Mouse (Mus musculus) lung, adult 18-20 months (tissue): ENCODE data around the gene Rhno1.
"Not testable (repeated sequence)": the region's sequence is repeated elsewhere in the genome, so short reads cannot be mapped to it uniquely, and the experiment has no call there.

Experiments
- DNase-seq, 2 experiments: peaks; one replicate each; pipeline ENCODE4 v3.0.0; 2022; ENCODE audit warnings: mixed read lengths in 2 of 2

Gene Rhno1

DNA sequence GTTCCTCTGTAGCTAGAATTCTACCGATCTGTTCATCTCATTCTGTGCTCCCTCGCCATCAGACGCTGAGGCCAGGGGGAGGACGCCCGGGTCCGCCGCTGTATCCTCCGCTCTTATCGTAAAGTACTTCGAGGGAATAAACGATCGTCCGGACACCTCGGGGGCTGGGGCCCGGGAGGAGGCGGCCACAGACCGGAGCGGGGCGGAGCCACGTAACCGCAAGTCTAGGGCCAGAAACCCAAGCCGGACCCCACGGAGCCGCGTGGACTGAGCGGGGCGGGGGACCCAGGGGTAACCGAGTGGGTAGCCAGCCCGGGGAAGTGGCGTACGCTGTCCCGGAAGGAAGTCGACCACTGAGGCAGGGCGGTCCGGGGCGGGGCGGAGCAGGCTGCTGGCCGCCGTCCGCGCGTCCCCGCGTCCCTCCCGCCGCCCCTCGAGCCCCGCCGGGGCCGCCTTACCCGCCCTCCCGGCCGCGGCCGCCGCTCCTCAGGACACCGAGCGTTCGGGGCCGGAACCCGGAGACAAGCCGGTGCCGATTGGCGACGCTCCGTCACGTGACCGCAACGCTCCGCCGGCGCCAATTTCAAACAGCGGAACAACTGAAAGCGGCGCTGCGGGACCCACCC is at the start of gene Rhno1, which contains the start of gene Foxm1:
Gene Rhno1 (minus strand): TSS at position 531 of the 626 bp plus-strand sequence.
Gene Foxm1 (plus strand): TSS at position 587 of the 626 bp plus-strand sequence.
- peak; percentile 86 to 89 for DNase-seq

DNA sequence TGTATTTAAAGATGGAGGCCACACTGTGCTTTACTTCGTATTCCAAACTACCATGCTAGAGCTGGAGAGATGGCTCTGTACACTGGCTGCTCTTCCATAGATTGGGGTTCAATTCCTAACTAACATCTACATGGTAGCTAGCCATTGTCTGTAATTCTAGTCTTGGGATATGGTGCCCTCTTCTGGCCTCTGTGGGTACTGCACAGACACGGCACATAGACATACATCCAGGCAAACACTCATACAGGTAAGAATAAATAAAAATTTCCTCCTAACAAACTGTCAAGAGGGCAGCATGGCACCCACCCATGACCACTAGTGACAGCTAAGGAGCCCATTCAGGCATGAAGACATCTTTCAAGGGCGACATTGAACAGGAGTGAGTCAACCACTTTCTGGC is 48.4 kb upstream of the Rhno1 start:
- DNase-seq = peak; percentile 61 to 66

DNA sequence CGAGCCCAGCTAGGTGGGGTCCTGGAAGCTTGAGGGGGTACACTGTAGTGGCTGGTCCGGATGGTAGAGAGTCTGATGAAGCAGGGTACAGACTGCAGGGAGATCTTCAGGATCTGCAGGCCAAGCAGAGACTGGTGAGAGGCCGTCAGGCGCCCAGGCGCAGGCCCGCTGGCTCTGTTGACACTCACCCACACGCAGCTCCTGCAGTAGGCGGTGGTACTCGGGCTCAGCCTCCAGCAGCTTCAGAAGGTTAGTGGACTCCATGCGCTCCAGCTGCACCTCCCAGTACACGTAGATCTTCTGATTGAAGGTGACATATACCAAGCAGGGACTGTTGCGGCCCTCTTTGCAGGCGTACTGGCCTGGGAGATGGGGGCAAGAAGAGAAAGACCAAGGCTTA is 47.6 kb upstream of the Rhno1 start:
- no peak for DNase-seq

DNA sequence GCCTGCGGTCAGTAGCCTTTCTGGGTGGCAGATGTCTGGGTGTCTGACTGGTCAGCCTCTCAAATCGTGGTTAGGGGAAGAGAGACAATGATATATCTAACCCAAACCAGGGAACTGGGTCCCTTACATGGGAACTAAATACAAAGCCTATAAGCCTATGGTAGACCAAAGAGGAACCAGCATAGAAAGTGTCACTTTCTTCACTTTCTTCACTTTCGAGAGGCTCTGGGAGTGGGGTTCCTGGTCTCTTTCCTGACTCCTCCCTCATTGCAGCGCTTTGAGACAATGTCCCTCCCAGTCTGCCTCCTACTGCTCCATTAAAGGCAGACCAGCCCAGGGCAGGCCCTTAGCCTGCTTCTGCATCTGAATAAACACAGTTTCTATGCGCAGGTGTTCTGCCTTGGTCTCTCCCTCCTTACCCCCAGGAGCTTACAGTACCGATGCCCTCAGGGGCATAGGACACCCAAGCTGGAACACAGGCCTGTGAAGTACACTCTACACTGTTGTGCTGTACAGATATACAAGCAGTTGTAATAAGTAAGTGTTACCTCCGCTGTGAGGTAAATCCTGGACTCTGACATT is 45.9 kb upstream of the Rhno1 start:
- DNase-seq = no peak

DNA sequence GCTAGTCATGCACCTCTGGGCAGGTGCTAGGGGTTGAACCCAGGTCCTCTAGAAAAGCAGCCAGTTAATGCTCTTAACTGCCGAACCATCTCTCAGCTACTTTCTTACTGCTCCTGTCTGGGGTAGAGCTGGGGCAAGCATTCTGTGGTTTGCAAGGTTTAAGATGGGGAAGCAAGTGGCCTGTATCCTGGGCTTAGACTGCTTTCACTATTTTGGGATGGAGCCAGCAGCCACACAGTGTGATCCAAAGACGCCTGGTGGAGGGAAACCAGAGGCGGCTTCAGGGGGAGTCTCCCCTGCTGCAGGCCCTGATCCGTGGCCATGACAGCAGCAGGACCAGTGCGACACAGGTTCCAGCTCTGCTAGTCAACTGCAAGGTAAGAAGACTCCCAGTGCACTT is 42.0 kb upstream of the Rhno1 start:
- no peak for DNase-seq

DNA sequence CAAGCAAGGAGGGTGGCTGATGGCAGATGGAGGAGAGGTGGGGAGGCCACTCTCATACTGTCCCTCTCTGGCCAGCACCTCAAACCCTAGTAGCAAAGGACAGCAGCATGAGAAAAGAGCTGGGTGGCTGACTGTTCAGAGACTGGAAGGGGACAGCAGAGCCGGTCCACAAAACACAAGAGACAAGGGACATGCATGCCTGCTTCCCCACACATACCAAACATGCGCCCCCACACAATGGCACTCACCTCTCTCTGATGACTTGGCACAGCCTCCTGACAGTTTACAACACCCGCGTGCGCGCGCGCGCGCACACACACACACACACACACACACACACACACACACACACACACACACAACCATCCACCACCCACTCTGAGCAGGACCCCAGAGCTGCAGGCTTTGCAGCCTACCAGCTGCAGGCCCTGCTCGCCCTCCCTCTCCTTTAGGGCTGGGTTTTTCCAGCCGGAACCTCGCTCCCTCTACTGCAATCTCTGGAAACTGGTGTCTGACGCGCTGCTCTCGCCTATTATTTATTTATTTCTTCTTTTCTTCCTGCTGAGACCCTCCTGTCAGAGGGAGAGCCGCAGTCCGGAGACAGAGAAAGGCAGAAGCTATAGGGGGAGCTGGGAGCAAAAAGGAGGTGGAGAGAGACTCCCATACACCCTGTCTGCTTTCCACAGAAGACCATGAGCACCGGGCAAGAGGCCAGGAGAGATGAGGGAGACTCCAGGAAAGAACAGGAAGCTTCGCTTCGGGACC is 36.9 kb upstream of the Rhno1 start:
- DNase-seq = no peak

DNA sequence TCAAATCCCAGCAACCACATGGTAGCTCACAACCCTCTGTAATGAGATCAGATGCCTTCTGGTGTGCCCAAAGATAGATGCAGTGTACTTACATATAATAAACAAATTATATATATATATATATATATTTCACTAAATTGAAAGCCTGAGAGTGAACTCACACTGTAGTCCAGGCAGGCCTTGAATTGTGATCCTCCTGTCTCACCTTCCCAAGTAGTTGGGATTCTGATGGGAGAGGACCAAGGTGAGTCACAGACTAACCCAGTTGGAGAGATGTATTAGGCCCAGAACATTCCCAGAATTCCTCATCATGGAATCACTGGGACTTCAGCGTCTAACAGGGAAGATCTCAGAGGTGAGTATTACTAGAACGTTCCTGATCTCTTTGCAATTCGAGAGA is 36.3 kb upstream of the Rhno1 start, which contains the start of gene Nrip2:
Gene Nrip2 (plus strand): TSS at position 301 of the 400 bp plus-strand sequence.
- DNase-seq = no peak

DNA sequence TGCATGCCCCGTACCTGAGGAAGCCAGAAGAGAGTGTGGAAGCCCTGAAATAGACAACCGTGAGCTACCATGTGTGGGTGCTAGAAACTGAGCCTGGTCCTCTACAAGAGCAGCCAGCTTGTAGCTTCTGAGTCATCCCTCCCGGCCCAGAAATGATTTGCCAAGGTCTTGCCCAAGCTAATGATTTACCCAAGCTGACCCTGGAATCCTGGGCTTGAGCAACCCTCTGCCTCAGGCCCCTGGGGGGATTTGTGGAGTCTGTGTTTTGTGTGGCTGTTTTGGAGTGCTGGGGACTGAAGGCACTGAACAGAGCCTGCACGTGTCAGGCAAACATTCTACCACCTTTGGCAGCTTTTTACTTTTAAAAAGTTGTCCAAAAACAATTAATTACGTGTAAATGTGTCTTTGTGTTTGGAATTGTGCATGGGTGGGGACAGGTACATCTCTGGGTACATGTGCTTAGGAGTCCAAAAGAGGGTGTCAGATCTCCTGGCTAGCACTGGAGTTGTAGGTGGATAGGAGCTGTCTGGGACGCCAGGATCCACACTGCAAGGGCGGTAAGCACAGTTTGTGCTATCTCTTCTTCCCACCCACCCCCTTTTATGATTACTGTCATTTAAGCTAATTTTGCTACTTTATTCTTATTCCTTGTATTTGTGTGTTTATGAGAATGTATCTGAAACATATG is 35.0 kb upstream of the Rhno1 start:
- DNase-seq = no peak

DNA sequence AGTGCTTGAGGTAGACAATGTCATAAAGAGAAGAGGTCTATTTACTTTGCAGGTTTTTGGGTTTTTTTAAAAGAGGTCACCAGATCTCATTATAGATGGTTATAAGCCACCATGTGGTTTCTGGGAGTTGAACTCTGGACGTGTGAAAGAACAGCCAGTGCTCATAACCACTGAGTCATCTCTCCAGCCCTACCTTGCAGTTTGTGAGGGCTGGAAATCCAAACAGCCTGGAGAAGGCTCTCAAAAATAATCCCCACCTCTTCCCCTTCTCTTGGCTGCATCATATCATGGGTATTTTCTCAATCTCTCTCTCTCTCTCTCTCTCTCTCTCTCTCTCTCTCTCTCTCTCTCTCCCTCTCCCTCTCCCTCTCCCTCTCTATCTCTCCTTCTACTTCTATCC is 28.0 kb upstream of the Rhno1 start:
- no peak for DNase-seq

DNA sequence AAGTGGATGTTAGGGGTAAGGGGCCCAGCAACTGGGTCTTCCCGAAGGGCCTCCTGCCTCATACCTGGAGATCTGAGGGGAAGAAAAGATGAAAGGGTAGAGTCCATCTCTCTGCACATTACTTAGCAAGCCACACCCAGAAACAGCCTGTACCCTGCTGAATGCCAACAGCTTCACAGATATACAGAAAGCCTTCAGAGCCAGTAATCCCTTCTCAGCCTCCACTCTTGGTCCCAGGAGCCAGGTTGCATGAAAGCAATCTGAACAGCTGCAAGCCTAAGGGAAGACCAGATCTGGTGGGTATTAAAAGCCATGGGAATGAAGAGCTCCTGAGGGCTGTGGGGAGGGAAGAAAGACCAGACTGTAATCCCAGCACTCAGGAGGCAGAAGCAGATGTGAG is 26.5 kb upstream of the Rhno1 start:
- DNase-seq = no peak

DNA sequence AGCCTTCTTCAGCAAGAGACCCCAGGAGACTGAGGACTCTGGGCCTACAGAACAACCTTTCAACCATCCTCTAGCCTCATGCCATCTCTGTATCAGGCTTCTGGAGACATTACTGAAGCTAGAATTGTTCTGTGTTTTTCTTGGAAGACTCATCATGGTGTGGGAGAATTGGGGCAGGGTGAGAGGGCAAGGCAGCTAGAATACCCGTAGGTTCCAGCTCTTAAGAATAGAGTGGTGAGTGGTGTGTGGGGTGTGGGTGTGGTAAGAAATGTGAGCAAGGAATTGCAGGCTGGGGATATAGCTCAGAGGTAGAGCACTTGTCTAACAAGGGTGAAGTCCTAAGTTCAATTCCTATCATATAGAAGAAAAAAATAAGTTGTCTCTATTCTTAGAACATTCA is 22.3 kb upstream of the Rhno1 start:
- no peak for DNase-seq

DNA sequence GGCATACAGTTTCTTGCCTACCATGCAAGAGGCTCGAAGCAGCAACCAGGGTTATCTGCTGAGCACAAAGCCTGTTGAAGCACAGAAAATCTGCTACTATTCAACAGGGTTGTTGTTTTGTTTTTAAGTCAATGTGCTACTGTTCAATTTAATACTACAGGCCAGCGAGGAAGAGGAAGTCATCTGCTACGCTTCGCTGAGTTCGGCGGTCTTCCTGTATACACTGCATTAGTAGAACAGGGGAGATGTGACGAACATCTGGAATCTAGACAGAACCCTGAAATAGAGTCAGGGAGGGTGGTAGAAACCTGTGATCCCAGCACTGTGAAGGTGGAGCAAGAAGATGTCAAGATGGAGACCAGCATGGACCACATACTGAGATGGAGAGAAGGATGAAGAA is 21.0 kb upstream of the Rhno1 start:
- no peak for DNase-seq

DNA sequence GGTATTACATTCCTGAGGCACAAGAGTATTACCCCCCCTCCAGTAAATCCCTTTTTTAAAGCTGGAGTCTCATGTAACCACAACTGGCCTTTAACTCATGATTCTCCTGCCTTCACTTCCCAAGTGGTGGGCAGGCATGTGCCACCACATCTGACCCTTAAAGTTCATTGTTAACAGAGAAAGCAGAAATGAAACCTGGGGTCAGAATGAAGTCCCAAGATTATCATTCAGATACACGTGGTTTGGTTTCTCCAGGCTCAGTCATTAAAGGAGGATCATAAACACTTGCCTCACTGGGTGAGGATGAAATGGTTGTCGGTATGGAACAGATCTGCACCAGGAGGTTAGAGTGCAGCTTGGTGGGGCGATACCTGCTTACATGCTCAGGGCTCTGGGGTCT is 18.5 kb upstream of the Rhno1 start:
- no peak for DNase-seq

DNA sequence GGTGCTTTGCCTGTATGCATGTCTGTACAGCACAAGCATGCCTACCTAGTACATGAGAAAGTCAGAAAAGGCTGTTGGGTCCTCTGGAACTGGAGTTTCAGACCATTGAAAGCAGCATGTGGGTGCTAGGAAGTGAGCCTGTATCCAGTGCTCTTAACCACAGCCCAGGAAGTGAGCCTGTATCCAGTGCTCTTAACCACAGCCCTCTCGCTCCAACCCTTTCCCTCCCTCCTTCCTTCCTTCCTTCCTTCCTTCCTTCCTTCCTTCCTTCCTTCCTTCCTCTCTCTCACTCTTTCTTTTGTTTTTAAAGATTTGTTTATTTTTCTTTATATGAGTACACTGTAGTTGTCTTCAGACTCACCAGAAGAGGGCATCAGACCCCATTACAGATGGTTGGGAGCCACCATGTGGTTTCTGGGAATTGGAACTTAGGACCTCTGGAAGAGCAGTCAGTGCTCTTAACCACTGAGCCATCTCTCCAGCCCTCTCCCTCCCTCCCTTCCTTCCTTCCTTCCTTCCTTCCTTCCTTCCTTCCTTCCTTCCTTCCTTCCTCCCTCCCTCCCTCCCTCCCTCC is 18.0 kb upstream of the Rhno1 start:
- not testable (repeated sequence) for DNase-seq

DNA sequence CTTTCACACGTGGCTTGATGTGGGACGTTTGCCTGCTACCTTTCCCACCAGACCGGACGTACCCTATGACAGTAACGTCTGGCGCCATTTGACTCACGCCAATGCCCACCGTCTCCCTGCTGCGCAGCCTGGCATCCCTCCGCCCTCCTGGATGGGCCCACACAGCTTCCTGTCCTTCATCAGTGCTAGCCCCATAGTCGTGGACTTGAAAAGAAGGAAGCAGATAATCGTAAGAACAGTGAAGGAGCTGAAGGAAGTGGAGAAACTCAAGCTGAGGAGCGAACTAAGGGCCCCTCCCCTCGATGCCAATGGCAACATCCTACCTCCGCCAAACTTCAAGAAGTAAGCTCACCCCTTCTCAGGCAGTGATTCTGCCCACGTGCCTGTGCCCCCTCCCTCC is 16.9 kb upstream of the Rhno1 start:
- no peak for DNase-seq

DNA sequence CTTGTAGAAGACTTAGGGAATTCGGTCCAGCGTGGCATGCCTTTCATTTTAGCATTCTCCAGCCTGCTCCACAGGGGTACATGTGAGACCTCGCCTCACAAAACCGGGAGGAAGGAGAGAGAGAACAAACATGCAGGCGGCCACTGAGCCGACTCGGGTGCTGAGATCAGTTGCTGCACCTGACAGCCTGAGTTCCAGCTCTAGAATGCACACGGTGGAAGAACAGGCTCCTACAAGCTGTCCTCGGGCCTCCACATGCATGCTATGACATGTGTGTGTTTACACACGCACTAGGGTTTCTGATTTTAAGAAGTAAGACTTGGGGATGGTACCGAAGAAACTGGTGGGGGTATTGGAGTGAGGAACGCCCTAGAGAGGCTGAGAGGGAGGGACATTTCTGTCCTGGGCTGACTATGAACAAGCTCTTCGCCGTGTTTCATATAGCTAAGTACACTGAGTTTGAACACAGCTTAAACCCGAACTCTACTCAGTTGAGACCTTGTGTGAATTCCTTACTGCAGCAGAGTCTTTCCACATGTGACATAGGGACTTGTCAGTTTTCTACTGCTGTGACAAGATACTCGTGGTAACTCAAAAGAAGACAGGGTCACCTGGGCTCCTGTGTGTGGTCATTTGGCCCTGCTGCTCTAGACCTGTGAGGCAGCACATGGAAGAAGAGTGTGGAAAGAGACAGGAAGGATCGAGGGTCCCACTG is 13.8 kb upstream of the Rhno1 start:
- DNase-seq = no peak

DNA sequence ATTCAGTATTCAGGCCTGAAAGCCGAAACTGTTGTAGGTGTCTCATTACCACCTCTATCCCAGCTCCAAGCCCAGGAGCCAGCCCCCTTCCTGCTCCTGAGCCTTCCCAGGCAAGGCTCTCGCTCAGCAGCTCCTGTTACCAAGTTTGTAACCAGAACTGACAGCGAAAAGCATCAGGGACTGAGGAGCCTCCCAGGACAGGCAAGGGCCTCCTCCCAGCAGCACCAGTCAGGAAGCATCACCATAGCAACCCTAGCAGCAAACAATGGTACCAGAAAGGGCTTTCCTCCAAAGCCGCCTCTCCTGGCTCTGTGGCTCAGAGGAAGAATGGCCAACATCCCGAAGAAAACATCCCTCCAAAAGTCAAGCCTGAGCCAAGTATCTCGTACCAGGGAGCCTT is 12.5 kb upstream of the Rhno1 start, which contains the start of the genes Tex52 and Gm44596:
Gene Tex52 (plus strand): TSS at position 265 of the 400 bp plus-strand sequence.
Gene Gm44596 (plus strand): TSS at position 312 of the 400 bp plus-strand sequence.
- DNase-seq = peak; percentile 12 to 24

DNA sequence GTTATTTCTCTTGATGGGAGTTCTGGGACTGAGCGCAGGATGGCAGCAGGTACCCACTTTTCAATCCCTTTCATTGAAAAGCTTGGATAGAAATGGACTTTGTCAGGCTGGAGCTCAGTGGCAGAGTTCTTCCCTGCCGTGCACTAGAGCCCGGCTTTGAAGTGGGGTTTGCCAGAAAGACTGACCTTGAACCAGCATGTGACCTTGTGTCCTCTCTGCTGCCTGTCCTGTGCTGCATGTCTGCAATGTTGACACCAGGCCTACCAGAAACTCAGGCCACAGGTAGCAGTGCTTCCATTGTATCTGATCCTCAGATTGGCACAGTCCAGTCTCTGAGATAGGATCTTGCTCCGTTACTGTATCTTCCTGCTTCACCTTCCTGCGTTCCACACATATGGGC is 7.3 kb upstream of the Rhno1 start:
- DNase-seq = no peak

DNA sequence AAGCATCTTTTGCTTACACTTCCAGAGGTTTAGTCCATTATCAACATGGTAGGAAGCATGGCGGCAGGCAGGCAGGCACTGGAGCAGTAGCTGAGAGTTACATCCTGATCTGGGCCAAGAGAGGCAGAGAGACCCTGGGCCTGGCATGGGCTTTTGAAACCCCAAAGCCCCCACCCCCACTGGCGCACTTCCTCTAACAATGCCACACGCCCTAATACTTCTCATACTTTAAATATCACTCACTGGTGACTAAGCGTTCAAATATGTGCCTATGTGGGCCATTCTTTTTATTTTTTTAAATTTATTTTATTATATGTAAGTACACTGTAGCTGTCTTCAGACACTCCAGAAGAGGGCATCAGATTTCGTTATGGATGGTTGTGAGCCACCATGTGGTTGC is 3.8 kb upstream of the Rhno1 start:
- no peak for DNase-seq

DNA sequence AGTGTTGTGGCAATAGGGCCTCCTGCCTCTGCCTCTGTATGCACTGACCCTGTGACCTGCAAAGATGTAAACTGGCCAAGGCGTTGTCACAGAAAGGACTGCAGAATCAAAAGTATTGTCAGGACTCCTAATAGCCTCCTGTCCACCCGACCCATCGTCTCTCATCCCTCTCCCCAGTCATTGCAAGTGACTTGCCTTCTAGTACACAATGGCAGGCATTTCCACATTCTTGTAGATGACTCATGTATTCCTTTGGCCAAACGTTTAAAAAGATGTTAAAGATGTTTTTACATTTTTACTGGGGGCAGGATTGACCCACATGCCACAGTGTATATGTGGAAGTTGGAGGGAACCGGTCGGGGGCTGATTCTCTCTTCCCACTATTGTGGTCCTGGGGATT is 2.0 kb upstream of the Rhno1 start:
- no peak for DNase-seq

DNA sequence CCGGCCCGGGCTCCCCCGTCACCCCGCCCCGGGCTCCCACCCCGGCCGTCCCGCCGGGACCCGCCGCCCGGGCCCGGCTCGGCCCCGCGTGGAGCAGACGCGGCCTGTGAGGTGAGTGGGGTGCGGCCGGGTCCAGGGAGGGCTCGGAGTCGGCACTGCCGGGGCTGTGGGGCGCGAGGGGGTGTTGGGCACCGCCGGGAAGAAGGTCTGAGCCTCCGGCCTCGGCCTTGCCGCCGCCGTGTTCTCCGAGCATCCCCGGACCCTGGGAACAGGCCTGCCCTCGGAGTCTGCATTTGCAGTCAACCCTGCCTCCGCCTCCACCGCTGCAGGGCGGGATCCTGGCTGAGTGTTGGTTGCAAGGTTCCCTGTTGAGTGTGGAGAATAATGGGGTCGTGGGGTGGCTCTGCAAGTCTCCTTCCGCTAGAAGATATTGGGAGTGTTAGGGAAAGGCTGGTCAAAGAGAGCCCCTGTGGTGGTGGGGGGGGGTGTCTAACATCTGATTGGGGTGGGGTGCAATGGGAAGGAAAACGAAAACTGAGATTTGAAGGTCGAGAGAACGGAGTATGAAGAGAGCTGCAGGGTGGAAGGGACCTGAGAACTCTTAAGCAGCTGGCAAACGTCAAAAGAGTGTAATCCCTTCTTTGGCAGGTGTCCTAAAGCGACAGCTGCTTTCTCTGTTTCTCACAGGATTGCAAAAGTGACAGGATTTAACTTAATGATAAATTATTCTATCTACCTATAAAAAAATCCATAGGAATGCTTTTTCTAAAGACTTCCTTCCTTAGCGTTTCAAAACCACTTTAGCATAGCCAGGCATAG is 505 bp upstream of the Rhno1 start:
- no peak for DNase-seq
